Mouse (Mus musculus): ENCODE measurements around the gene Itln1. TPM values are rescaled to one million over a fixed set of nuclear protein-coding genes. Genes with fewer than 3 reads are reported as not detected.

Itln1 gene
- total RNA-seq, 2 experiments from 2014 or later, result not detected

GRCm38 (mm10) chr1:171531367-171531766, 3.7 kb downstream of the Itln1 start:
- intact Hi-C loops (cut with DNase I), result no loop called here
- DNase-seq (ENCODE audit: low spot score in 2 of 2), result no peak

- intact Hi-C loops (cut with DNase I), result no loop called here
- DNase-seq (ENCODE audit: low spot score in 2 of 2), result no peak
Measured at GRCm38 (mm10) chr1:171515557-171515956, 19.5 kb downstream of the Itln1 start.

- no peak for DNase-seq (ENCODE audit: low spot score in 2 of 2)
- intact Hi-C loops (cut with DNase I), result no loop called here
Measured at GRCm38 (mm10) chr1:171515039-171515438, 20.1 kb downstream of the Itln1 start.

GRCm38 (mm10) chr1:171513760-171514159, 21.3 kb downstream of the Itln1 start:
- intact Hi-C loops (cut with DNase I), result no loop called here
- DNase-seq (ENCODE audit: low spot score in 2 of 2), result no peak

GRCm38 (mm10) chr1:171513234-171513633, 21.9 kb downstream of the Itln1 start:
- DNase-seq (ENCODE audit: low spot score in 2 of 2), result no peak
- intact Hi-C loops (cut with DNase I), result no loop called here

GRCm38 (mm10) chr1:171504586-171504985, 30.5 kb downstream of the Itln1 start:
- intact Hi-C loops (cut with DNase I), result loop anchor here (5.0 kb wide), 1 partner anchor 63 kb away; no protein-coding TSS in a partner anchor
- DNase-seq (ENCODE audit: low spot score in 2 of 2), result no peak

GRCm38 (mm10) chr1:171503592-171504291, 31.4 kb downstream of the Itln1 start:
- DNase-seq (ENCODE audit: low spot score in 2 of 2), result peak; percentile 50 to 53
- intact Hi-C loops (cut with DNase I), result loop anchor here (5.0 kb wide), 1 partner anchor 64 kb away; no protein-coding TSS in a partner anchor

- intact Hi-C loops (cut with DNase I), result loop anchor here (5.0 kb wide), 1 partner anchor 64 kb away; no protein-coding TSS in a partner anchor
- DNase-seq (ENCODE audit: low spot score in 2 of 2), result peak; percentile 91 to 96
Measured at GRCm38 (mm10) chr1:171503250-171503591, 31.9 kb downstream of the Itln1 start, which contains the start of gene Alyref2. Gene Alyref2, plus strand, starts transcription at chr1:171503478.

GRCm38 (mm10) chr1:171502388-171503249, 32.5 kb downstream of the Itln1 start:
- peak in 1 of 2 experiments; percentile 29 for DNase-seq (ENCODE audit: low spot score in 2 of 2)
- intact Hi-C loops (cut with DNase I), result loop anchor here (5.0 kb wide), 1 partner anchor 65 kb away; no protein-coding TSS in a partner anchor

GRCm38 (mm10) chr1:171501636-171502080, 33.4 kb downstream of the Itln1 start:
- peak in 1 of 2 experiments; percentile 17 for DNase-seq (ENCODE audit: low spot score in 2 of 2)
- intact Hi-C loops (cut with DNase I), result loop anchor here (5.0 kb wide), 1 partner anchor 66 kb away; no protein-coding TSS in a partner anchor

GRCm38 (mm10) chr1:171501016-171501610, 34.0 kb downstream of the Itln1 start:
- no peak for DNase-seq (ENCODE audit: low spot score in 2 of 2)
- intact Hi-C loops (cut with DNase I), result loop anchor here (5.0 kb wide), 1 partner anchor 66 kb away; no protein-coding TSS in a partner anchor

GRCm38 (mm10) chr1:171499856-171500255, 35.2 kb downstream of the Itln1 start:
- intact Hi-C loops (cut with DNase I), result loop anchor here (5.0 kb wide), 1 partner anchor 67 kb away; no protein-coding TSS in a partner anchor
- no peak for DNase-seq (ENCODE audit: low spot score in 2 of 2)

- DNase-seq (ENCODE audit: low spot score in 2 of 2), result no peak
- intact Hi-C loops (cut with DNase I), result no loop called here
Measured at GRCm38 (mm10) chr1:171495371-171495770, 39.7 kb downstream of the Itln1 start.

- intact Hi-C loops (cut with DNase I), result no loop called here
- no peak for DNase-seq (ENCODE audit: low spot score in 2 of 2)
Measured at GRCm38 (mm10) chr1:171494241-171494640, 40.9 kb downstream of the Itln1 start.

- intact Hi-C loops (cut with DNase I), result loop anchor here (1.0 to 5.0 kb wide), 3 partner anchors 67 to 118 kb away; partner anchors contain the start of gene Usf1
- peak; percentile 78 to 83 for DNase-seq (ENCODE audit: low spot score in 2 of 2)
Measured at GRCm38 (mm10) chr1:171478968-171479367, 56.1 kb downstream of the Itln1 start.

- intact Hi-C loops (cut with DNase I), result loop anchor here (5.0 kb wide), 2 partner anchors 66 to 96 kb away; partner anchors contain the start of gene Usf1
- peak in 1 of 2 experiments; percentile 11 for DNase-seq (ENCODE audit: low spot score in 2 of 2)
Measured at GRCm38 (mm10) chr1:171477758-171478545, 57.1 kb downstream of the Itln1 start.

- intact Hi-C loops (cut with DNase I), result loop anchor here (5.0 kb wide), 2 partner anchors 65 to 95 kb away; partner anchors contain the start of gene Usf1
- no peak for DNase-seq (ENCODE audit: low spot score in 2 of 2)
Measured at GRCm38 (mm10) chr1:171477123-171477522, 58.0 kb downstream of the Itln1 start.

GRCm38 (mm10) chr1:171473920-171474640, 61.0 kb downstream of the Itln1 start:
- DNase-seq (ENCODE audit: low spot score in 2 of 2), result peak in 1 of 2 experiments; percentile 63
- intact Hi-C loops (cut with DNase I), result no loop called here

All from left cerebral cortex, postnatal 25 days (tissue).